Mouse (Mus musculus): ENCODE measurements at regions not wholly inside any gene's neighbourhood (a gene's known extent, or its start where the extent isn't known, plus 50 kb on each side); places are given as distances from the start of the nearest gene placed in this dataset.
A peak's percentile ranks its signal among the peaks of the same experiment; 100 is the strongest.

DNA sequence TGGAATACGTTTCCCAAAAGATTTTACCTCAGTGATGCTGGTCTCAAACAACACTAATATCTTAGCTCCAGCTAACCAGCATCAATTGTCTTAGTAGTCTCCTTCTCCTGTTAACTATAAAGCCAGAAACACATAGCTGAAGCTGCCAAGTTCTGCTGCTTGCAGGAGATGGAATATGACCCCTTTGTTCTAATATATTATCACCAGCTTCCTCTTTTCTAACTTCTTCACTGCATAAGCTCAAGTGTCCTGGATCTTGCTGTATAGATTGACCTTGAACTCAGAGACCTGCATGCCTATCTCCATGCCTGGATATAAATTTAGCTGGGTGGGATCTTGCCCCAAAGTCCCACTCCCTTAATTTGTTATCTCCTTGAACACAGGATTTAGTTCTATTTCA lies 94.8 kb downstream of the Rbm46 start:
- DNase-seq (ENCODE audit: low spot score), result no peak

DNA sequence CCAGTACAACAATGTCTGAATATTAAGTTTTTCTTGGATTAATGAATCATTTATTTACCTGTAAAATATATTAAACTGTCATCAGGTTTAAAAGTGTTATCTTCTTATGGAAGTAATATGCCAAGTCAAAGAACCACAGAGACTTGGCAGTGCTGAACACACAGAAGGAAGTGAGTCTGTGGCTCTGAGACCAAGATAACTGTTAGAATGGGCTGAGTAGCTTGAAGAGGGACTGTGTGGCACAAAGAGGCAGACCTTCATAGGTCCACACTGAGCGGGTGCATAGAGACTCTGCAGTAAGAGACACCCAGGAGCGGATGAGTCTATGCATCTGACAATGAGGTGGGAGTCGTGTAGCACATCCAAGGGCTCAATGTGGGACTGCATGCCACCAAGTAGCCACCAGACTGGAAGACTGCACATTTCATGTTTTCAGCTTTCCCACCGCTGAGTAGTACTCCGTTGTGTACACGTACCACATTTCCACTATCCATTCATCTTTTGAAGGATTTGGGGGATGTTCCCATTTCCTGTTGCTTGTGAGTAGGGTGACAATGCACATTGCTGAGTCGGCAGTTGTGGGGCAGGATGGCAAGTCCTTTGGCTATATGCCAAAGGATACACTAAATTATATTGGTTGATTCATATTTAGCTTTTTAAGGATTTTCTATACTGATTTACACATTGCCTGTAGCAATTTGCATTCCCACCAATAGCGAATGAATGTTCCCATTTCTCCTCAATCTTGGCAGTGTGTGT lies 105.6 kb downstream of the Rbm46 start:
- no peak for DNase-seq (ENCODE audit: low spot score)

DNA sequence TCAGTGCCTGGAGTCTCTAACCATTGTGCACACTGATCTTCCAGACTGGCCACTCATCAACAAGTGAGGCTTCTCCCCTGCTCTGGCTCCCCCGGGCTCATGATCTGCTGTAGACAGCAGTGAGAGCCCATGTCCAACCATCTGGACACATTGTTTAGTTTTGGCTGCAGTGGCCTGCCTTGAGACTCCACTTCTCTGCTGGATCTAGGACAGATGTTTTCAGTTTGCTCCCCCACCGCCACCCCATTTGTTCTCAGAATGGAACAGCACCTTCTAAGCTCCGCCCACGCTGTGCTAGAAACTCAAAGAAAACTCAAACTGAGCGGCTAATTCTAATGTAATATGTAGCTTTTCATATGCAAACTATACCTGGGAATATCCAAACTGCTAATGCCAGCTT lies 108.8 kb downstream of the Rbm46 start:
- peak; percentile 22 for DNase-seq (ENCODE audit: low spot score)

DNA sequence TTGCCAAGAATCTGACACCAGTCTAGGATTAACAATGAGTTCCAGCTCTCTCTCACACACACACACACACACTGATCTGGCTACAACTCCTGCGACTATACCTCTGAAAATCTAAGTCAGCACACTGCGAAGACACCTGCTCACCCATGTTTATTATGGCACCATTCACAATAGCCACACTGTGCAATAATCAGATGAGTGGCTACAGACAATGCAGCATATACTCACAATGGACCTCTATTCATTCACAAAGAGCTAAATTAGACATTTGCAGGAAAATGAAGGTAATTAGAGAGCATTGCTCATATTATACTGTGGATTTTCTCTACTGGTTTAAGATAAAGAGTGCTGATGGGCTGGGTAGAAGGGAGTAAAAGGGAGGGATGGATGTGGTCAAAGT lies 116.3 kb downstream of the Rbm46 start:
- DNase-seq (ENCODE audit: low spot score), result no peak

DNA sequence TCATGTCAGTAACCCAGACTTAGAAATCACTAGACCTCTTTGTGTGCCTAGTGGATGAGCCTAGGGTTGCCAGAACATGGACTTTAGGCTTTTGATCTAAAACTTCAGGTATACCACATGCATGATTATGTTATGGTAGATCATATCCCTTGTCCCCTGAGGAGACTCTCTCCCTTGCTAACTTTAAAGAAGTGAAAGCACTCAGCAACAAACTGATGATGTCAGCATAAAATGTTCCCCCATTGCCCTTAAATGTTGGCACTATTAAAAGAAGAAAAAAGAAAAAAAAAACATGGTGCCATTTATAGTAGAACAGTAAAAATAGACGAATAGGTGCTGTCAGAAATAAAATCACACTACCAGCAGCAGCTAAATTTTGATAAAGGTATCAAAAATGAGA lies 117.3 kb downstream of the Rbm46 start:
- no peak for DNase-seq (ENCODE audit: low spot score)

DNA sequence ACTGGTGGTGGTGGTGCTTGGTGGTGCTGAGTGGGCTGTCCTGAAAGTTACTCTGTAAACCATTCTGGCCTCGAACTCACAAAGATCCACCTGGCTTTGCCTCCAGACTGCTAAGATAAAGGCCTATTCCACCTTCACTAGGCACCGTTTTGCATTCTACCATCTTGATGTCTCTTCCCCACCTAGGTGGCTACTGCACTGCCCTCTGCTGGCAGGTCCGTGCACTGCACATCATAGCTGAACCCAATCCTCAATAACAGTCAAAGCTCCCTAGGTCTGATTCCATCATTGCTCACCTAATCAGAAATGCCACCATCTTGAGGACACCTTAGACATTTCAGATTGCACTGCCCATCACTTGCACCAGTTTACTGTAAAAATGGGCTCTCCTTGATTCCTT lies 150.7 kb downstream of the Rbm46 start:
- DNase-seq (ENCODE audit: low spot score), result peak; percentile 70

DNA sequence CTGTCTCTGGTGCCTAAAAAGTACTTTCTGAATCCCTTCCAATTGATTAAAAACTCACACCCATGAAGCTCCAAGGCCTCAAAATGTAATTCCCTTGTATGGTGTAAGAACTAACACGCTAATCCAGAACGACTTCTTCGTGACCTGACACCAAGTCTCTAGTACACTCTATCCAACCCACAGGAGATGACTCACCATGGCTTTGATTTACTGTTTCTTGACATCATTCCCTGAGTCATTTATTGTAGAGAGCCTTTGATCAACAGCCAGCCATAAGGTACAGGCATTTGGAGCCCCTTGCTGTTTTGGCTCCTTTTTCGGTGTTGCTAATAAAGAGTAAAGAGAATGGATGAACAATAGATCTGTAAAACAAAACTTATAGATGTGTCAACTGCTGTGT lies 159.7 kb upstream of the Npy2r start:
- no peak for DNase-seq (ENCODE audit: low spot score)

DNA sequence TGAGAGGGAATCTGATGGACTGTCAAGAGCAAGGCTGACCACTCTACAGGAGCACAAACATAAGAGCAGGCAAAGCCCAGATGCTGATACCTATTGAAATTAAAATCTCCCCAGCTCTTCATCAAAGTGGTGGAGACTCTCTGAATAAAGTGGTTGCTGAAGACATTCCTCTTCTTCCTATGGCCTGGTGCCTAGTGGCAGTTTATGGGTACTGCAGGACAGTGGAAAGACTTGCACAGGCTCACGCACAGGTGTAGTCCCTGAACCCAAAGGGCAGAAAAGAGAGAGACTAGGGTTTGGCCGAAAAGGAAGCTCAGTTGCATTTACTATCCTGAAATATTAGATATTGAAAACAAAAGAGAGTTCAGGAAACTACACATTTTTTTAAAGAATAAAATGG lies 144.2 kb upstream of the Npy2r start:
- peak; percentile 4 for DNase-seq (ENCODE audit: low spot score)

DNA sequence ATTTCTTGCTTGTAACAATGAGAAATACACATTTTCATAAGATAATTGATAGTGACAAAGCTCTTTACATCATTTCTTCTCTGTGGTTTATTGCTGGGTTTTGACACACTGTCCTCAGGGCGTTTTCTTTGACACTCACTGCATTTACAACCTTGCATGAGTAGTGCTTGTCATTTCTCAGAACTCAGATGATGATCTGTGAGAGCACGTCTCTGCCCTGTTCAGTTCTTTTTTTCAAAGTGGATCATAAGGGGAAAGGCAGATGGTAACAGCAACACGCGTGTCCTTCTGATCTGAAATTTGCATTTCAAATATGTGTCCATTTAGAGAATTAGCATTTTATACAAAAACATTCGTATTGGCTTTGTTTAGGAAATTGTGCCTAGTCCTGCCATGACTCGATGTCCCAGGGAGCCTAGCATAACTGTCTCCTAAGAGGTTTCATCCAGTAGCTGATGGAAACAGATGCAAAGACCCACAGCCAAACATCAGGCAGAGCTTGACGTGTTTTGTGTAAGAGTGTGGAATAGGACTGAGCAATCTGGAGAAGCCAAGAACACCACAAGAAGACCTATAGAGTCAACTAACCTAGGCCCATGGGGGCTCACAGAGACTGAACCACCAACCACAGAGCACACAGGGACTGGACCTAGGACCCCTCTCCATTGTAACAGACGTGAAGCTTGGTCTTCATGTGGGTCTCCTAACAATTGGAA lies 108.4 kb upstream of the Npy2r start:
- no peak for DNase-seq (ENCODE audit: low spot score)

DNA sequence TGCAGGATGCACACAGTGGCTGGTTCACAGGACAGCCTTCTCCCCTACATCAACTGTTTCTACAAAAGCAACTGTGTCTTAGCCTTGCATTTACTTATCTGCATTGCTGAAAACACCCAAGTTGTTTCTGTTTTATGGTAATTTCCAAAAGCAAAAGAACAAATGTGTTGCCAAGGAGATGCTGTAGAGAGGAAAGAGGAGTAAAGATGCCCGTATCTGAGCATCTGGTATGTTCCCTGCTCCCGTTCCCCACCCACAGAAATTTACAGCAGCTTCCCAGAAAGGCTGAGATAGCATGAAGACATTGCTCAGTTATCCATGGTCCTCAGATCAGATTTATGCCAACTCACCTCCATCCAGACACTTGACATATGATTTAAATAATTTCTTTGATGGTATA lies 104.5 kb upstream of the Npy2r start:
- no peak for DNase-seq (ENCODE audit: low spot score)

DNA sequence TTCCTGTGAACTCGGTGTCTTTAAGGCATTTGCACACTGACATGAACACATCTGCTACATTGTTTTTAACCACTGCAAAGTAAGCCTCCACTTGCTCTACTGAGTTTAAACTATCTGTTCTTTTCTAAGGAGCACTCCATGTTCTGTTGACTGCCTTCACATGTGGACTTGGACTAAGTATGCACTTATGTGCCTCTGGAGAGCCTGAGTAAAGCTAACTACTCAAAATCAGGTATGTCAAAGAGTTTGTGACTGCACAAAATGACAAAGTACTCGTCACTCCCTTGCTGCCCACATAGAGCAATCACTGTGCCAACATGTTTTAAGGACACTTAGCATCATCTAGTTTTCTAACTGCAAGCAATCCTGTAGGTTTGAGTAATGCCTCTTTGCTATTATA lies 92.2 kb upstream of the Npy2r start:
- DNase-seq (ENCODE audit: low spot score), result no peak

DNA sequence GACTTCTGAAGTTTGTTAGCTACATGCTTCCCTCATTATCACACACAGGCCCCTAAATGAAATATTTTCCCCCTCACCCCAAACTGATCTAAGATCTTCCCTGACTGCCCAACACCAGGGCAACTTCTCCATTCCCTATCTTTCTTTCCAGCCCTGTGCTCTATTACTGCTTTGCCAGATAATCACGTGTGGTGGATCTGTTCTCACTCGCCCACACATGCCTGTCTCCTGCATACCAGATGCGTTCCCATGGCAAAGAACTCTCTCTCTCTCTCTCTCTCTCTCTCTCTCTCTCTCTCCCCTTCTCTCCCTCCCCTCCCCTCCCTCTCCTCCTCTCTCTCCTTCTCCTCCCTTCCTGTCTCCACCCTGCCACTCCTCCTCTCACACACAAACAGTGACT lies 88.8 kb upstream of the Npy2r start:
- peak; percentile 40 for DNase-seq (ENCODE audit: low spot score)

DNA sequence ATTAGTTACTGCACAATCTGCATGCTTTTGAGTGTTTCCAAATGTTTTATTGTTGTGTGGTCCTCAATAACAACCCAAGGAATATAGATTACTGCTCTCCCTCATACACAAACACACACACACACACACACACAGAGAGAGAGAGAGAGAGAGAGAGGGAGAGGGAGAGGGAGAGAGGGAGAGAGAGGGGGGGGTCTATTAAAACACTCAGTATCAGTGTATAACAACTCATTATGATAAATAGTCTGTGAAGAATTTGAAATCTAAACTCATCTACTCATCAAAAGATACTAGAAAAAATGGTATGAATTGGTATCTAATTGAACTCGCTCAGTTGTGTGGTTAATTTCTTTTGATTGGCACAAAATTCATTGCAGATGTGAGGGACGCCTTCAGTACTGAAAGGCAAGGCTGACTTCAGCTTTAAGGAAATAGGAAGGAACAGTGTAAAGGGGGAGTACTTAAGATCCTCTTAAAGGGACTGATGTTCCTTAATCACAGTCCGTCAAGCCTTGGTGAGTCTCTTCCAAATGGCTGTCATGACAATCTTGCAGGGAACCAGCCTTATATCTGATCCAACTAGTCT lies 72.6 kb upstream of the Npy2r start:
- DNase-seq (ENCODE audit: low spot score), result no peak

DNA sequence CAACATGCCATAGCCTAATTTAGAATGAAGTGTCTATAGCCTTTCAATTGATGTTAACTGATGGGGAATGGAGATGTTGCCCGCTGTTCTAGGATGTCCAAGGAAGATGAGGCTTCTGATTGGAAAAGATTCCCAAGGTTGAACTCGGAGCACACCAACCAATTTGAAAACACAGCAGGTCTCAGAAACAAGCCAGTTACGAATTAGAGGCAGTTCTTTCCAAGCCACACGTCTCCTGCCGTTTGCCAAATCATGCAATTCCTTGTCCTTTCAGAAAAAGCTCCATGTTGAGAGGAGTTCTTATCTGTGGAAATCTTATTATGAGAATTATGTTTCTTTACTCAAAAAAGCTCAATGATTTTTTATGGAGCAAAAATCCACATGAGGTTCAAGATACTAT lies 71.5 kb upstream of the Npy2r start:
- DNase-seq (ENCODE audit: low spot score), result no peak

DNA sequence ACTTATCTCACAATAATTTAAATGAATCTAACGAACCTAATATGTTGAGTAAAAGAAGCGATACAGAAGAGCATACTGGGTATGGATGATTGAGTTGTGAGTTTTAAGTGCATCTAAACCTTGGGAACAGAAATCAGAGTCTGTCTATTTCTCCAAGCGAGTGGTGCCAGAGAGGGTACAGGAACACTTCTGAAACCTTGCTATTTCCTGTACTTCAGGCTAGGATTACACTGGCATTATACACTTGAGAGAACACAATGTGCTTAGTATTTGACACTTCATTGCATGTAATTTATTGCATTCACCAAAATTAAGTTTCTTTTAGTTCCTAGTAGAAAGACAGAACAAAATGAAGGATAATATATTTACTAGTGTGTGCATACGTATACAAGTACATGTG lies 54.0 kb upstream of the Npy2r start:
- no peak for DNase-seq (ENCODE audit: low spot score)

DNA sequence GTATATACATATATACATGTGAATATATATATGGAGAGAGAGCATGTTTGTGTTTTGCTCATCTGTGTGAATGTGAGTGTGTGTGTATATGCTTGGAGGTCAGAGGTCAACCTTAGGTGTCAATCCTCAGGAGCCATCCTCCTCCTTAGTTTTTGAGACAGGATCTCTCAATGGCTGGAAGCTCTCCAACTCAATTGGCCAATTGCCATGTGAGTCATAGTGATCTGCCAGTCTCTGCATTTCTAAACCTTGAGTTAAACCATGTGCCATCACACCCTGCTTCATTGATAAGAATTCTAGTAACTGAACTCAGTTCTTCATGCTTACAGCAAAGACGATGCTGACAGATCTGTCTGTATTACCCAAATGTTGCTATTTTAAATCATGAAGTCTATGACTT lies 50.8 kb upstream of the Npy2r start:
- no peak for DNase-seq (ENCODE audit: low spot score)

Data from embryo, embryonic 10.5 days (tissue).